Mouse (Mus musculus): ENCODE measurements at regions not wholly inside any gene's neighbourhood (a gene's known extent, or its start where the extent isn't known, plus 50 kb on each side); places are given as distances from the start of the nearest gene placed in this dataset.
"Not testable (repeated sequence)": the region's sequence is repeated elsewhere in the genome, so short reads cannot be mapped to it uniquely, and the experiment has no call there.

DNA sequence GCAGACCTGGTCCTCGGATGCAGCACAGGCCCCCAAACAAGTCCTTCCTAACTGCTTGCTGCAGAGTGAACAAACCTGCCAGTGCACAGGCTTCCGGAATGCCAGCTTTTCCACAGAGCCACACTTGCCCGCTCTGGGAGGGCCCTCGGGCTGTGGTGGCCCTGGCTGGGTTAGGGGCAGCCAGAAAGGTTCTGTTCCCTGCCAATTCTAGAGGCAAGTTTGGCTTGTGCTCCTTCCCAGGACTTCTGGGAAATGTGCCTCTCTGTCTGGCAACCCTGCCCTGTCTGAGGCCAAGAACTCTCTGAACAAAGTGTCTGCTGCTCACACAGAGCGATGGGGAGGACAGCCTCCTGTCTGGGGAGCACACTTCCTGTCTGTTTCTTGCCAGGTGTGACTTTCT is 66.4 kb downstream of the Xrcc2 start:
- DNase-seq (ENCODE audit: low spot score): no peak

- DNase-seq (ENCODE audit: low spot score): no peak
Measured at GRCm38 (mm10) chr5:25638097-25638496, 67.5 kb downstream of the Xrcc2 start.

DNA sequence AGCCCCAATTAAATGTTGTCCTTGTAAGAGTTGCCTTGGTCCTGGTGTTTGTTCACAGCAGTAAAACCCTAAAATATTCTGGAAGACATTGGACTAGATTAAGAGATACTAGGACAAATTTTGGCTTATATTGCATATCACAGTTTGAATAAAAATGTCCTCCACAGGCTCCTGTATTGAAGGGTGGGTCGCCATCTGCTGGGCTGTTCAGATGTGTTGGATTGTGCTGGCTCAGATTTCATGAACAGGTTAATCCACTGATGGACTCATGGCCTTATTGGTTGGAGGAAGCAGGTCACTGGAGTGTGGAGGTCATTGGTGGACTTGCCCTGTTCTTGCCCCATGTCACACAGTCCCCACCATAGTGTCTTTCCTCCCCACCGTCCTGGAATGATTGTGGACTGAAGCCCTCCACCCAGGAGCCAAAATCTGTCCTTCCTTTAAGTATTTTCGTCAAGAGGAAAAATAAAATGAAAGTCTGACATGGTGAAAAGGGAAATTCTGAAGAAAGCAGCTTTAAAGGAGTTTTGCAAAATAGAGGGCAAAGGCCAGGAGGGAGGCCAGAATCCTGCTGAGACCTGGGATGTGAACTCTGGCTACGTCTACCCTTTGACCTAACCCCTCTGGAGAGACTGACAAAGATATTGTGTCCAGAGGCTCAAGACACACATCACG is 72.6 kb downstream of the Xrcc2 start:
- no peak for DNase-seq (ENCODE audit: low spot score)

- DNase-seq (ENCODE audit: low spot score): no peak
Measured at GRCm38 (mm10) chr5:25629731-25630130, 75.9 kb downstream of the Xrcc2 start.

DNA sequence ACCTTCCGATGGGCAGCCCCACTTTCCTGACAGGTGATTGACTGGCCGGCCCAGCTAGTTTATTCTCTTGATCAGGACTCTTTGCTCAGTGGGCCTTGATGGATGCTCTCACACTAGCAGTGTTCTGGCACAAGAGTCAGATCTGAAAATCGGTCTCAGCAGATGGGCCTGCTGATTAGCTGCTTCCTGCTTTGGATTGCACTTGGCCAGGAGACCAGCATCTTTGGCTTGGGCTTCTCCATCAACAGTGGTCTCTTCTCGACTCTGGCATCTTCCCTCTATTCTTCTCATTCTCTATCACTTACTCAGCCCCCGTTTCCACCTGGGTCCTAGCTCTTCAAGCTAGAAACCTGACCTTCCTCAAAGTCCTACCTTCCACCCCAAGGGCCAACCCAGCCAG is 77.1 kb downstream of the Xrcc2 start:
- no peak for DNase-seq (ENCODE audit: low spot score)

GRCm38 (mm10) chr5:25627086-25627485 is 78.5 kb downstream of the Xrcc2 start:
- no peak for DNase-seq (ENCODE audit: low spot score)

- no peak for DNase-seq (ENCODE audit: low spot score)
Measured at GRCm38 (mm10) chr5:25624029-25624428, 81.6 kb downstream of the Xrcc2 start.

DNA sequence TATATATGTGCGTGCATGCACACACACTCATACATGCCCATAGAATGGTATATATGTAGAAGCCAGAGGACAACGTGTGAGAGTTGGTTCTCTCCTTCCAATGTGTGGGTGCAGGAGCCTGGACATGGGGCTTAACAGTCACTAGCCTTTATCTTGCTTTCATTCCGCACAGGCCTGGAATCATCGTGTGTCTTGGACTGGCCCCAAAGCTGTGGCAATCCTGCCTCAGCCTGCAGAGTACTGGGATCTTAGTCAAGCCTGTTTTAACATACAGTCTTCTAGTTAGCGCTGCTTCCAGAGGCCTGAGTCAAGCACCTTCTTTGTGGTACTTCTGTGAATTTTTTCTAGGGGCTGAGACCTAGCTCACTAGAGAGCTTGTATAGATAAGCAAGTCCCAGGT is 85.8 kb downstream of the Xrcc2 start:
- no peak for DNase-seq (ENCODE audit: low spot score)

GRCm38 (mm10) chr5:25619337-25619736 is 86.3 kb downstream of the Xrcc2 start:
- not testable (repeated sequence) for DNase-seq (ENCODE audit: low spot score)

DNA sequence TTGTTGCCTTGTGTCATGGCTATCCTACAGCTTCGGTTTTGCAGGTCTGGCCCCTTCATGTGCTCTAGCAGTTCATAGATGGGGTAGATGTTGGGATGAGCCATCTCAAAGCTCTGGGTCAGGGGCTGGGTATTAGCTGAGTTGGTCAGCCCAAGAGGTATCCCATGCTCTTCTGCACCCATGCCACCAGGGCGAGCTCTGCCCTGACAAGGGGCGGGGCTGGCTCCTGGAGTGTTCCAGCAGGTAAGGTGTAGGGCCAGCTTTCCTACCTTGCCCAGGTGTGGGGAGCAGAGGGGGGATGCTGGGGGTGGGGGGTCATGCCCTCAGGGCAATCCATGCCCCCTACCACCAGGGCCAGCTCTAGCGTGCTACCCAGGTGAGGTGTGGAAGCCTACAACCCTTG is 91.0 kb downstream of the Xrcc2 start:
- DNase-seq (ENCODE audit: low spot score): peak; percentile 40

- DNase-seq (ENCODE audit: low spot score): no peak
Measured at GRCm38 (mm10) chr5:25613844-25614658, 91.6 kb downstream of the Xrcc2 start.

DNA sequence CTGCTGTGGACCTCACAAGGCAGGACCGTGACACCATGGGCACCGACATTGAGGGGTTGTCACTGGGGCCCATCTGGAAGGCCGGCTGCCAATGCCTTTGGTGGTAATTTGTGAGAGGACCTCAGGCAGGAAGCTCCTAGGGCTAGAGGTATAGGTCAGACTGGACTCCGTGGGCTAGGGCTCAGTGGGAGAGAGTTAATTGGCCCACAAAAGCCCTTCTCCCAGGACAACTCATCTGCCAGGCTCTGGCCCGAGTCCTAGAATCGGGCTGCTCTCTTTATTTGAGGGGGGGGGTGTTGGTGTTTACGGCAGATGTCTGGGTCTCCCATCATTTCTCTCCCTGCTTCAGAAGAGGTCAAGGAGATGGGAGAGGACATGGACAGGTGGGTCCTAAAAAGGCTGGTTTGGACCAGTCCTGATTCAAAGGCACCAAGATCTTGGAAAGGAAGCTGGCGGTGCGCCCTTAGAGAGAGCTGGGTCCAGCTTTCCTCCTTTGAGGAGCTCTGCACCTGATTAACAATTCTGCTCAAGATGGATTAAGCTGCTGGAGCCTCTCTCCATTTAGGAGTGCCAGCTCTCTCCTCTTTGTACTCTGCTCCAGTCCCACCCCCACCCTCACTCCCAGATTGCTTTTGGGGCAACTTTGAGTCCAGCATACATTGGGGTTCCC is 93.5 kb downstream of the Xrcc2 start:
- DNase-seq (ENCODE audit: low spot score): no peak

GRCm38 (mm10) chr5:25609911-25610310 is 94.0 kb downstream of the Cct8l1 start:
- no peak for DNase-seq (ENCODE audit: low spot score)

- DNase-seq (ENCODE audit: low spot score): no peak
Measured at GRCm38 (mm10) chr5:25602123-25602522, 86.3 kb downstream of the Cct8l1 start.

DNA sequence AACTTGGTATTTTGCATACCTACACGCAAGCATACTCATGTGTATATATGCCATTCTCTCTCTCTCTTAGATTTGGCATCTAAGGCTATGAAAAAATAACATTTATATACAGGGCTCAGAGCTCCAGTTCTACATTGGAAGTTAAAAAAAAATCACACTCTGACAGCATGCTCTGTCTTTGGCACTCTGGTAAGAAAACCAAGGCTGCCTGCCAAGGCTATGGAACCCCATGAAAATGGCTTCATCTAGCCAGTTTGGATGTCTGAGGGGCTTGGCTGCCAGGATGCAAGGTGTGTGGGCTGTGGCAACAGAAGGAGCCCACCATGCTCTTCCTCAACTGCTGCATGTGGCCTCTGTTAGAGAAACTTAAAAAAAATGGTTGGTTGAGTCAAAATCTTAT is 83.5 kb downstream of the Cct8l1 start:
- no peak for DNase-seq (ENCODE audit: low spot score)

- no peak for DNase-seq (ENCODE audit: low spot score)
Measured at GRCm38 (mm10) chr5:25597786-25598185, 81.9 kb downstream of the Cct8l1 start.

GRCm38 (mm10) chr5:25591709-25592108 is 75.8 kb downstream of the Cct8l1 start:
- no peak for DNase-seq (ENCODE audit: low spot score)

All from urinary bladder, adult 2 months (tissue).